Mouse (Mus musculus): ENCODE results near the gene Preb.
A peak's percentile ranks its signal among the peaks of the same experiment; 100 is the strongest.

Preb gene

GRCm38 (mm10) chr5:30959966-30960501, at the start of gene Preb:
Gene Preb, minus strand, starts transcription at chr5:30960361.
- peak; percentile 99 for DNase-seq

GRCm38 (mm10) chr5:31004184-31004583, 44.0 kb upstream of the Preb start:
- DNase-seq: peak; percentile 88 to 96

- no peak for DNase-seq
These were observed 41.4 kb upstream of the Preb start for GRCm38 (mm10) chr5:31001560-31001959.

GRCm38 (mm10) chr5:31000993-31001392, 40.8 kb upstream of the Preb start:
- no peak for DNase-seq

GRCm38 (mm10) chr5:31000122-31000521, 40.0 kb upstream of the Preb start:
- DNase-seq: no peak

GRCm38 (mm10) chr5:30999324-30999723, 39.2 kb upstream of the Preb start:
- DNase-seq: no peak

- DNase-seq: peak; percentile 39 to 70
These were observed 38.1 kb upstream of the Preb start for GRCm38 (mm10) chr5:30998306-30998705.

GRCm38 (mm10) chr5:30994910-30995635, 34.9 kb upstream of the Preb start:
- DNase-seq: no peak

- DNase-seq: no peak
These were observed 33.9 kb upstream of the Preb start for GRCm38 (mm10) chr5:30994074-30994473.

- no peak for DNase-seq
These were observed 33.0 kb upstream of the Preb start for GRCm38 (mm10) chr5:30992980-30993676.

GRCm38 (mm10) chr5:30982357-30982756, 22.2 kb upstream of the Preb start:
- peak; percentile 30 for DNase-seq

- peak; percentile 49 to 55 for DNase-seq
These were observed 14.9 kb upstream of the Preb start for GRCm38 (mm10) chr5:30974870-30975656.

GRCm38 (mm10) chr5:30969440-30969839, 9.3 kb upstream of the Preb start:
- DNase-seq: no peak

- peak in 1 of 2 experiments; percentile 27 for DNase-seq
These were observed 8.3 kb upstream of the Preb start, which contains the start of gene Tcf23 for GRCm38 (mm10) chr5:30968416-30968815. Gene Tcf23, plus strand, starts transcription at chr5:30968662.

- DNase-seq: no peak
These were observed 6.0 kb upstream of the Preb start for GRCm38 (mm10) chr5:30966189-30966588.

- no peak for DNase-seq
These were observed 3.8 kb upstream of the Preb start for GRCm38 (mm10) chr5:30963916-30964315.

GRCm38 (mm10) chr5:30961545-30962505, 1.7 kb upstream of the Preb start:
- DNase-seq: peak in 1 of 2 experiments; percentile 62

GRCm38 (mm10) chr5:30960814-30961213, 653 bp upstream of the Preb start:
- no peak for DNase-seq

- peak; percentile 68 to 78 for DNase-seq
These were observed 835 bp downstream of the Preb start for GRCm38 (mm10) chr5:30959198-30959854.

GRCm38 (mm10) chr5:30957891-30958290, 2.3 kb downstream of the Preb start:
- DNase-seq: no peak

GRCm38 (mm10) chr5:30955751-30956150, 4.4 kb downstream of the Preb start:
- DNase-seq: no peak

Measured in kidney, postnatal 36 days (tissue).